Mouse (Mus musculus) spleen, adult 2 months (tissue): ENCODE measurements around the gene Ltbr. TPM values are rescaled to one million over a fixed set of nuclear protein-coding genes. Genes with fewer than 3 reads are reported as not detected.

Experiments
- DNase-seq, 2 experiments: peaks; one replicate each; pipeline versions ENCODE4 v3.0.0 to v3.0.0-alpha.2; 2012 to 2021; ENCODE audit warnings: low spot score in 2 of 2, low read depth in 1 of 2
- H3K27ac ChIP-seq: fragments of 200-500 bp; 2 replicates; pipeline ENCODE4 v1.5.1; 2012; ENCODE audit warnings: low read length, inconsistent platforms; ENCODE audit not compliant: insufficient read depth
- H3K27me3 ChIP-seq: fragments of 200-500 bp; 2 replicates; pipeline ENCODE4 v1.6.1; 2012; ENCODE audit warnings: mild to moderate bottlenecking, moderate library complexity, low read length, inconsistent platforms; ENCODE audit not compliant: control insufficient read depth, insufficient read depth
- H3K36me3 ChIP-seq: fragments of 200-500 bp; 2 replicates; pipeline ENCODE4 v1.6.1; 2012; ENCODE audit warnings: mild to moderate bottlenecking, low read length, inconsistent platforms; ENCODE audit not compliant: control insufficient read depth, insufficient read depth
- H3K4me1 ChIP-seq: fragments of 200-500 bp; 2 replicates; pipeline ENCODE4 v1.6.1; 2011; ENCODE audit warnings: inconsistent platforms; ENCODE audit not compliant: control insufficient read depth, insufficient read depth, insufficient read length
- H3K4me3 ChIP-seq: fragments of 200-500 bp; 2 replicates; pipeline ENCODE4 v1.5.1; 2011; ENCODE audit warnings: mild to moderate bottlenecking, inconsistent platforms; ENCODE audit not compliant: insufficient read depth, insufficient read length; ENCODE audit errors: extremely low read depth
- CTCF ChIP-seq: fragments of 200-500 bp; IDR thresholded peaks from 2 replicates; pipeline ENCODE4 v1.5.1; 2011; ENCODE audit warnings: mild to moderate bottlenecking, inconsistent platforms; ENCODE audit not compliant: insufficient read depth, insufficient read length, insufficient replicate concordance; ENCODE audit errors: extremely low read depth
- POLR2A ChIP-seq: fragments of 200-500 bp; IDR thresholded peaks from 2 replicates; pipeline ENCODE4 v1.6.1; 2011; ENCODE audit warnings: low read depth, low read length, inconsistent platforms
- WGBS: fragments of 180-500 bp; shearing (Covaris S2); methylation state at CpG from one replicate; pipeline ENCODE4 v1.1.7; 2018; 5-methylcytosine and 5-hydroxymethylcytosine counted together
- polyA plus RNA-seq: library from polyadenylated mRNA; depleted of rRNA; stranded (reverse); fragments of >200 nt; gene quantifications from 2 replicates; pipeline ENCODE4 v1.2.3, GENCODE M21; 2012; rRNA removed

Ltbr gene
- 22.8 and 24.5 TPM in 2 replicates for polyA plus RNA-seq

GRCm38 (mm10) chr6:125313546-125314230 is at the start of gene Ltbr:
Gene Ltbr (minus strand): TSS chr6:125313885.
- TF ChIP-seq CTCF (no peak), POLR2A (no peak)
- no peaks in the 10 kb centered on the region for H3K4me1 ChIP-seq
- H3K4me3 ChIP-seq, result peak within 1 kb of the TSS; percentile 50
- WGBS, result 6% methylated on average over 30 of the region's 46 CpGs
- no peaks in the 10 kb centered on the region for H3K36me3 ChIP-seq
- peak within 1 kb of the TSS; percentile 37 for H3K27ac ChIP-seq
- peak in 1 of 2 experiments; percentile 28 for DNase-seq
- peaks cover 8% of the 10 kb centered on the region; the same call in 1 of the 2 replicates for H3K27me3 ChIP-seq

GRCm38 (mm10) chr6:125363021-125363420 is 49.3 kb upstream of the Ltbr start:
- whole genome bisulfite sequencing, result 93% methylated on average over 15 of the region's 15 CpGs
- Histone ChIP-seq H3K27me3 (peaks cover 1% of the 10 kb centered on the region), H3K4me3 (no peak overlapping the region), H3K27ac (no peak overlapping the region), H3K4me1 (peaks cover 10% of the 10 kb centered on the region; the same call in 1 of the 2 replicates), H3K36me3 (peaks cover 4% of the 10 kb centered on the region; the same call in 1 of the 2 replicates)
- DNase-seq, result no peak
- no peak for TF ChIP-seq POLR2A
- no peak for TF ChIP-seq CTCF

GRCm38 (mm10) chr6:125361467-125362291 is 48.0 kb upstream of the Ltbr start:
- Histone ChIP-seq H3K4me1 (no peaks in the 10 kb centered on the region), H3K27ac (no peak overlapping the region), H3K4me3 (no peak overlapping the region), H3K27me3 (peaks cover 1% of the 10 kb centered on the region), H3K36me3 (peaks cover 4% of the 10 kb centered on the region; the same call in 1 of the 2 replicates)
- 83% methylated on average over 38 of the region's 38 CpGs for WGBS
- no peak for DNase-seq
- TF ChIP-seq CTCF, result no peak
- TF ChIP-seq POLR2A, result no peak

GRCm38 (mm10) chr6:125360846-125361245 is 47.2 kb upstream of the Ltbr start:
- Histone ChIP-seq H3K4me1 (peaks cover under 1% of the 10 kb centered on the region; the same call in 1 of the 2 replicates), H3K27ac (no peak overlapping the region), H3K4me3 (no peak overlapping the region), H3K27me3 (peaks cover 1% of the 10 kb centered on the region; the same call in 1 of the 2 replicates), H3K36me3 (peaks cover 4% of the 10 kb centered on the region; the same call in 1 of the 2 replicates)
- TF ChIP-seq CTCF (no peak), POLR2A (no peak)
- 61% methylated on average over 9 of the region's 9 CpGs for WGBS
- no peak for DNase-seq

GRCm38 (mm10) chr6:125359999-125360398 is 46.3 kb upstream of the Ltbr start:
- DNase-seq, result no peak
- no peak overlapping the region for H3K27ac ChIP-seq
- H3K27me3 ChIP-seq, result peaks cover 1% of the 10 kb centered on the region; the same call in 1 of the 2 replicates
- no peak for TF ChIP-seq POLR2A
- TF ChIP-seq CTCF, result no peak
- peaks cover 8% of the 10 kb centered on the region; the same call in 1 of the 2 replicates for H3K4me1 ChIP-seq
- peaks cover 4% of the 10 kb centered on the region; the same call in 1 of the 2 replicates for H3K36me3 ChIP-seq
- WGBS, result 70% methylated on average over 9 of the region's 9 CpGs
- no peak overlapping the region for H3K4me3 ChIP-seq

- peaks cover 4% of the 10 kb centered on the region; the same call in 1 of the 2 replicates for H3K36me3 ChIP-seq
- peaks cover 12% of the 10 kb centered on the region; the same call in 1 of the 2 replicates for H3K4me1 ChIP-seq
- DNase-seq, result no peak
- H3K4me3 ChIP-seq, result no peak overlapping the region
- H3K27me3 ChIP-seq, result peaks cover 1% of the 10 kb centered on the region; the same call in 1 of the 2 replicates
- TF ChIP-seq POLR2A (no peak), CTCF (no peak)
- WGBS, result 88% methylated on average over 15 of the region's 15 CpGs
- no peak overlapping the region for H3K27ac ChIP-seq
Observed at GRCm38 (mm10) chr6:125357334-125357733, 43.6 kb upstream of the Ltbr start.
